Mouse (Mus musculus): ENCODE measurements around the gene Ccdc155. TPM values are rescaled to one million over a fixed set of nuclear protein-coding genes. Genes with fewer than 3 reads are reported as not detected.
A peak's percentile ranks its signal among the peaks of the same experiment; 100 is the strongest.

Ccdc155 gene
- total and polyA plus RNA-seq, 3 experiments: 0.14 to 0.30 TPM; not detected in 1

DNA sequence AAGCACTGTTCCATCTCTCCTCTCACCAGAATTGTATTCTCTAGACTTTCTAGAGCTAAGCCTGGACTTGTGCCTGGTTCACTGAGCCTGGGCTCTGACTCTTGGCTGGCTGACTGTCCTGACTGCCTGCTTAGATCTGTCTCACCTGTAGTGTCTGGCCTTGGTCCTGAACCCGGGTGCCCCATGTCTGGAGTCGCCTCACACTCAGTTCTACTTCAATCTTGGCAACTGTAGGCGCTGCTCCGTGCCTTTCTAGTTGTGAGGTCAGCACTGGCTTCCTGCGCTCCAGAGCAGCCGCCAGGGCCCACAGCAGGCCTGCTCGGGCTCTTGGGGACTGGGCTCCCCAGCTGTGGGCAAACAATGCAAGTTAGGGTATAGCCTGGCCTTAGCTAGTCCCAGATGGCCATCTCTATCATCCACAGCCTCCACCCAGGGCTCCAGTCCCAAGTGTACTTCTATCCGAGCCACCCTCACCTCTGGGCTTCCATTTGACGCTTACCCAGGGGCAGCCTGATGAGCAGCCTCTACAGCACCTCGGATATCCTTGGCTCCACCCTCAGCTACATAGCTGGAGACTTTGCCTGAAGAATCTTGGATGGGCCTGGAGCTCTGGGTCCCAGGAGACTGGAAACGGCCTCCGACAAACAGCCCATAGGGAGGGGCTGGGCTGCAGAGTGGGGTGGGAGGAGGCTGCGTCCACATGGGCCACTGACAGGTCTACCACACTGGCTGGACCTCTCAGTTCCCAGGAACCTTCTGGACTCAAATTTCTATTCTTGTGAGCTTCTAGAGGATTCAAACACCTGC, 60.1 kb downstream of the Ccdc155 start:
- DNase-seq: no peak

DNA sequence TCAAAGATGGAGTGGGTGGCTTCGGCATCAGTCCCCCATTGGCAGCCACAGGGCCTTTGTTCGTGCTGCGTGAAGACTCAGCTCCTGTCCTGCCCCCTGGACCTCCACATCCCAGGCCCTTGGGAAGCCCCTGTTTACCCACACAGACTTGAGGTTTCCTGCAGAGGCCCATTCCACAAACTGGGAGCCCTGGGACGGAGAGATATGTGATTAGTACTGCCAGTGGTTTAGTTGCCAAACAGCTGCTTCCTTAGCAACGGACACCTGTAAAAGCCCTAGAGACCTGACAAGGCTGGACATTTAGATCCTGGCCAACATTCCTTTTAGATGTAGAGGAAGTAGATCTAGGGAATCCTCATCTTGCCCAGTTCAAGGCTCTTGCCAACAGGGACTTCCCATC, 62.8 kb downstream of the Ccdc155 start:
- no peak for DNase-seq

DNA sequence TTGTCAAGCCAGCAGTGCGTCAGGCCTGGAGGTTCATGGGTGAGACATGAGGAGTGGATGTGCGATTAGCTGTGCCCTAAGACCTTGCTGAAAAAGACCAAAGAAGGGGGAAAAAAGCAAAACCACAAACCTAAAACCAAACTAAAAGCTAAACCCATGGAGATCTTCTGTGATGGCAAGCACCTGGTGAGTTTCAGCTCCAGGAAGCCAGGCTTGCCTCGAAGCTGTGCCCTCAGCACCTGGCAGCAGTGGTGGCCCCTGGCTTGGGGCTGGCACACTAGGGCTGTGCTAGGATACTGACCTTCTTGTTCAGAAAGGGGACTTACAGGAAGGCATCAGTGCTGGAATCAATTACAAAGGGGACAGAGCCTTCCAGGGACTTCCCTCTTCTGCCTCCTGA, 63.4 kb downstream of the Ccdc155 start:
- DNase-seq: no peak

DNA sequence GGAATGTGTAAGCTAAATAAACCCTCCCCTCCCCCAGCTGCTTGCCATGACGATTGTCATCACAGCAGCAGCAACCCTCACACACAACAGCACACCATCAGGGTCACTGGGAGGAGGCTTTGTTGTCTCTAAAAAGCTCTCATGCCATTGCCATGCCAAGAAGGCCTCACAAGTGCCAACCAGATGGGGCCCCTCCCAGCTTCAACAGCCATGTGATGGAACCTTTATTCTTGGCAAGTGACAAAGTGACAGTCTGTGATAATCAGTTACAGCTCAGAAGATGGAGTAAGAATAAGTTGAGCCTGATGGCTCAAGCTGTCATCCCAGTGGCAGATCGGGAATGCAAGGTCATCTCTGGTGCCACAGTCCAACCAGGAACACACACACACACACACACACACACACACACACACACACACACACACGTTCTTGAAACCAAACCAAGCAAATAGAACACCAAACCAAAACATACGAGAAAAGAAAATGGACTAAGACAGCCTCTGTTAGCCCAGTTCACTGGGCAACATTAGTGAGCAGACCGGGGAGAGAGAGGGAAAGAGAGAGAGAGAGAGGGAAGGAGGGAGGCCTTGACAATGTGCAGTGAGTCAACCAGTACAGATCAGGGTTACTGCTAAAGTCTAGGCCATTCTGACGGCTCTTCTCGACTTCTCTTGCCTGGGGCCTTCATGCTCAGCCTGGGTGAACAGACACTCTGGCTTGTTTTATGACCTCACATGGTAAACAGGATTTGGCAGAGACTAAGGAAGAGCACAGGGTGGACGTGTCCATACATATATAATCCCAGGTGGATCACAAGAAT, 64.6 kb downstream of the Ccdc155 start:
- peak; percentile 78 for DNase-seq

DNA sequence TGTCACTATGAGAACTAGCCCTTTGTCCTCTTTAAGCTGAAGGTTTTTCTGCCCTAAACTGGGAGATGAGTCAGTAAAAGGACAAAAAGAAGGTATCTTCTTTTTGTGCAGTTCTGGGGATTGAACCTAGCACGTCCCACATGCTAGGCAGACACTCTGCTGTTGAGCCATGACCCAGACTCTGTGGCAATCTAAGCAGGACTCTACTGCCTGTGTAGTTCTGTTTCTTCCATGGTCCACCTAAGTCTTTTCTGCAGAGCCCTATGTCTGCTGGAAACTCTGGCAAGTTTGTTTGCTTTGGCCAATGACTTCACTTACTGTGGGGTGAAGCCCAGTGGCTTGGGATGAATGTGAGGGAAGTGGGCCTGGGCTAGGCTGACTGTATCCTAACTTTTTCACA, 66.3 kb downstream of the Ccdc155 start:
- no peak for DNase-seq

DNA sequence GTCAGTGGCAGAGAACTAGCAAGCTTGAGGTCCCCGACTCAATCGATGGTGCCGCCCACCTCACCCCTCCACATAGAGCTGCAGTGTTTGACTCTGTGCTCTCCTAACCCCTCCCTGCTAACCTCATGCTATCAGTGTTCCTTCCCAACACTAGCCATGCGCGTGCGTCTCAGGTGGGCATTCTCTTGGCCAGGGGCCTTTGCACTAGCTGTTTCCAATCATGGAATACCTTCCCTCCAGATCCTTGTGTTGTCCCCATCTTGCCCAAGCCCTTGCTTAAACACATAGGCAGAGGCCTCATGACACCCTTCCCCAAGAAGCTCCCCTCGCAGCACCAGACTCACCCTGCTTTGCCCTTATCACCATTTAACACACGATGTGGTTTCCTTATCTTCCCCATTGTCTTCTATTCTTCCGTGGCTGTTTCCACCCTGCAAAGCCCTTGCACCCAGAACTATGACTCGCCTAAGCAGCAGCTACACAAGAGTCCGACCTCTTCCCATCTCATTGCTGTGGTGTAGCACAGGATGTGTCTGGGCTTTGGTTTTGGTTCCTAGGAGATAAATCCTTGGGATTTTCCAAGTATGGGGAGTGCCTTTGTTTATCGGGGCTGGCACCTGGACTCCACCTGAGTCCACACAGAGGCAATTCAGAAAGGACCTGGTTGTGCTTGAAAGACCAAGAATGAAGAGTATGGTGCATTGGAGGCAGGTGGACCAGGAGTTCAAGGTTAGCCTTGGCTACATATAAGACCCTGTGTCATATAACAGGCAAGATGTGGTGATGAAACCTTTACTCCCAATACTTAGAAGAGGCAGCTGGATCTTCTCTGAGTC, 67.3 kb downstream of the Ccdc155 start:
- no peak for DNase-seq

DNA sequence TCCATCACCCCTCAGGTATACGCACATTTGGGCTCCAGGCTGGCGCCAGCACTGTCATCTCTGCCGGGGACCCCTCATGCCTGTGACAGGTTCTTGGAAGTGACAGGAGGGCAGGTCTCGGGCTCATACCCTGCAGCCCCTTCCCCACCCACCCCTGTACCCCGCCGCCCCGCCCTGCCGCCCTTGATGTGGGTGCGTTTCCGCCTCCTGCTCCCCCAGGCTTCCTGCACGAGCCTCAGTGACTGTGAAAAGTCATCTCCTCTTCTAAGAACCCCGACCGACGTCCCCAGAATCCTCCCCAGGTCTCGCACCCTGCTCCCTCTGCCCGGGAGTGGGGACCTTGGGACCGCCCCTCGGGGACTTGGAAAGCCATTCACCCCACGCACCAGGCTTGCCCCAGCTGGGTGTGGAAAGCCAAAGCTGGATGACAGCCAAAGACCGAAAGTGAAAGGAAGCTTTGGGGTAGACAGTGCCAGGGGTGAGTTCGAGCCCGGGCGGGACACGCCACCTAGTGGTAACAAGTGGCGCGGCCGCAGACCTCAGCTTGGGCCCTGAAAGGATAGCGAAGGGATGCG, 68.6 kb downstream of the Ccdc155 start, which contains the start of the genes Gm45713 and Flt3l:
Gene Gm45713 (minus strand): TSS at position 239 of the 575 bp plus-strand sequence.
Gene Flt3l (minus strand): TSS at position 440 of the 575 bp plus-strand sequence.
- peak; percentile 96 for DNase-seq

DNA sequence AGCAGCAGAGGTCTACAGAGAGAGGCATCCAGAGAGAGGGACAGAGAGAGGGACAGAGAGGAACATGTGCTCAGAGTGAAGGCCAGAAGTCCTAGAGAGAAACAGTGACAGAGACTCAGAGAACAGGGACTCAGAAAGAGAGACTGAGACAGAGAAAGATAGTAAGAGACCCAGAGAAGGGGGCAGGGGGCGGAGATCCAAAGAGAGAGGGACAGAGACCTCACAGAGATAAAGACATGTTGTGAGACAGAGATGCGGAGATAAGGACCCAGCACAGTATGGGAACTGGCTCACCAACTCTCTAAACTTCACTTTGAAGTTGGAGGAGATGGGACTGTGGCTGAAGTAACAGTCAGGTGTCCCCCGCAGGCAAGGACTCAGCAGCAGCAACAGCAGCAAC, 69.3 kb downstream of the Ccdc155 start:
- no peak for DNase-seq

DNA sequence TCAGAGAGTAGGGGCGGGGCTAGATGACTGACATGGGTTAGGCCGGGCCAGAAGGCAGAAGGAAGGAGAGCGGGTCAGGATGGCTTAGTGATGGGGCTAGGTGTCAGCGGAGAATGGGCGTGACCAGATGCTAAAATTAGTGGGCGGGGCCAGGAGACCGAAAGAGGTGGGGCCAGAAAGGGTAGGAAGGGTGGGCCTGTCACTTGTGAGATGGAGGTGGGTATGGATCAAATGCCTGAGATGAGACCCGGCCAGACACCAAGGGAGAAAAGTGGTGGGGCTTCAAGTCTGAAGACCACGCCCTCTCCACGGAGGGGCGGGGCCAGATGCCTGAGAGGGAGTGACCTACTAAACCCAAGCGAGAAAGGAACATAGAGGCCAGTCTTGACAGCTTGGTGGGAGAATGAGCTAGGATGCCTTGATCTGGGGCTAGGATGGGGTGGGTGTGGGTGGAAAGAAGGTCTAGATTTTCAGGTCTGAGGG, 70.1 kb downstream of the Ccdc155 start:
- no peak for DNase-seq

Small RNA genes lying within 50 kb of the gene (microRNA-seq; reads per million reads assigned to microRNA genes)
- 0 reads per million in 2 experiments for gene Mir7055

Other genes with a start within 250 kb of the Ccdc155 start
Only the 30 nearest of the 35 such genes appear.
- gene Irf3, start 207.2 kb downstream of the Ccdc155 start, total RNA-seq (2021): 100 to 1,000 TPM; 105 to 130 TPM
- gene Irf3, start 207.2 kb downstream of the Ccdc155 start, polyA plus RNA-seq (2012; rRNA removed): 93.3 and 98.1 TPM in 2 replicates
- 10 to 100 TPM; 20.1 to 20.3 TPM for gene Bcl2l12, start 206.2 kb downstream of the Ccdc155 start, total RNA-seq (2021)
- 40.4 and 50.3 TPM in 2 replicates for gene Bcl2l12, start 206.2 kb downstream of the Ccdc155 start, polyA plus RNA-seq (2012; rRNA removed)
- 10 to 100 TPM; 72.0 to 83.7 TPM for gene Scaf1, start 188.5 kb downstream of the Ccdc155 start, total RNA-seq (2021)
- 117 and 121 TPM in 2 replicates for gene Scaf1, start 188.5 kb downstream of the Ccdc155 start, polyA plus RNA-seq (2012; rRNA removed)
- gene Rras, start 186.9 kb downstream of the Ccdc155 start, total RNA-seq (2021): 100 to 1,000 TPM in 1 of 2 experiments, 10 to 100 TPM in 1; 93.7 to 118 TPM
- 161 and 176 TPM in 2 replicates for gene Rras, start 186.9 kb downstream of the Ccdc155 start, polyA plus RNA-seq (2012; rRNA removed)
- 10 to 100 TPM; 40.2 to 49.7 TPM for gene Prr12, start 152.0 kb downstream of the Ccdc155 start, total RNA-seq (2021)
- gene Prr12, start 152.0 kb downstream of the Ccdc155 start, polyA plus RNA-seq (2012; rRNA removed): 17.7 and 21.3 TPM in 2 replicates
- gene Nosip, start 142.5 kb downstream of the Ccdc155 start, total RNA-seq (2021): 10 to 100 TPM; 40.2 to 58.1 TPM
- 89.9 and 97.9 TPM in 2 replicates for gene Nosip, start 142.5 kb downstream of the Ccdc155 start, polyA plus RNA-seq (2012; rRNA removed)
- gene Prrg2, start 142.2 kb downstream of the Ccdc155 start, total RNA-seq (2021): 10 to 100 TPM; 20.9 to 21.9 TPM
- 70.3 and 85.2 TPM in 2 replicates for gene Prrg2, start 142.2 kb downstream of the Ccdc155 start, polyA plus RNA-seq (2012; rRNA removed)
- 10 to 100 TPM; 26.5 to 50.3 TPM for gene Rcn3, start 112.7 kb downstream of the Ccdc155 start, total RNA-seq (2021)
- 93.3 and 104 TPM in 2 replicates for gene Rcn3, start 112.7 kb downstream of the Ccdc155 start, polyA plus RNA-seq (2012; rRNA removed)
- 100 to 1,000 TPM in 1 of 2 experiments, 10 to 100 TPM in 1; 84.8 to 154 TPM for gene Fcgrt, start 101.0 kb downstream of the Ccdc155 start, total RNA-seq (2021)
- 186 and 187 TPM in 2 replicates for gene Fcgrt, start 101.0 kb downstream of the Ccdc155 start, polyA plus RNA-seq (2012; rRNA removed)
- gene Rps11, start 80.5 kb downstream of the Ccdc155 start, total RNA-seq (2021): 1,000 to 10,000 TPM; 1,290 to 1,478 TPM
- gene Rps11, start 80.5 kb downstream of the Ccdc155 start, polyA plus RNA-seq (2012; rRNA removed): 60.0 and 80.0 TPM in 2 replicates
- gene Rpl13a, start 76.1 kb downstream of the Ccdc155 start, total RNA-seq (2021): 1,000 to 10,000 TPM; 1,285 to 1,750 TPM
- 476 and 515 TPM in 2 replicates for gene Rpl13a, start 76.1 kb downstream of the Ccdc155 start, polyA plus RNA-seq (2012; rRNA removed)
- not detected for gene Gm45713, start 68.7 kb downstream of the Ccdc155 start, total RNA-seq (2021)
- 6.3 and 7.4 TPM in 2 replicates for gene Gm45713, start 68.7 kb downstream of the Ccdc155 start, polyA plus RNA-seq (2012; rRNA removed)
- gene Flt3l, start 68.5 kb downstream of the Ccdc155 start, total RNA-seq (2021): 10 to 100 TPM; 20.5 to 25.3 TPM
- 122 TPM in 2 replicates for gene Flt3l, start 68.5 kb downstream of the Ccdc155 start, polyA plus RNA-seq (2012; rRNA removed)
- 10 to 100 TPM; 52.2 to 69.2 TPM for gene Pih1d1, start 50.6 kb downstream of the Ccdc155 start, total RNA-seq (2021)
- gene Pih1d1, start 50.6 kb downstream of the Ccdc155 start, polyA plus RNA-seq (2012; rRNA removed): 46.1 and 50.8 TPM in 2 replicates
- gene Aldh16a1, start 50.3 kb downstream of the Ccdc155 start, total RNA-seq (2021): 10 to 100 TPM; 81.3 to 92.6 TPM
- gene Aldh16a1, start 50.3 kb downstream of the Ccdc155 start, polyA plus RNA-seq (2012; rRNA removed): 84.4 and 86.6 TPM in 2 replicates
- gene Slc17a7, start 40.9 kb downstream of the Ccdc155 start, total RNA-seq (2021): under 1 TPM; 0.14 to 0.35 TPM
- 0.10 and 0.11 TPM in 2 replicates for gene Slc17a7, start 40.9 kb downstream of the Ccdc155 start, polyA plus RNA-seq (2012; rRNA removed)
- not detected for gene Gfy, start 25.3 kb downstream of the Ccdc155 start, total RNA-seq (2021)
- gene Gfy, start 25.3 kb downstream of the Ccdc155 start, polyA plus RNA-seq (2012; rRNA removed): not detected in 2 replicates
- gene Pth2, start 23.9 kb downstream of the Ccdc155 start, total RNA-seq (2021): not detected
- not detected in 2 replicates for gene Pth2, start 23.9 kb downstream of the Ccdc155 start, polyA plus RNA-seq (2012; rRNA removed)
- gene Dkkl1, start 7.3 kb upstream of the Ccdc155 start, total RNA-seq (2021): not detected
- not detected in 2 replicates for gene Dkkl1, start 7.3 kb upstream of the Ccdc155 start, polyA plus RNA-seq (2012; rRNA removed)
- 1 to 10 TPM; 8.3 to 9.2 TPM for gene Tead2, start 10.9 kb upstream of the Ccdc155 start, total RNA-seq (2021)
- 12.4 and 12.6 TPM in 2 replicates for gene Tead2, start 10.9 kb upstream of the Ccdc155 start, polyA plus RNA-seq (2012; rRNA removed)
- 1 to 10 TPM; 2.9 to 5.2 TPM for gene Cd37, start 34.2 kb upstream of the Ccdc155 start, total RNA-seq (2021)
- gene Cd37, start 34.2 kb upstream of the Ccdc155 start, polyA plus RNA-seq (2012; rRNA removed): 10.9 and 14.3 TPM in 2 replicates
- not detected for gene Slc6a16, start 36.2 kb upstream of the Ccdc155 start, total RNA-seq (2021)
- 0.04 TPM in 1 of 2 replicates, not detected in the other for gene Slc6a16, start 36.2 kb upstream of the Ccdc155 start, polyA plus RNA-seq (2012; rRNA removed)
- not detected for gene Slc6a21, start 72.6 kb upstream of the Ccdc155 start, total RNA-seq (2021)
- not detected in 2 replicates for gene Slc6a21, start 72.6 kb upstream of the Ccdc155 start, polyA plus RNA-seq (2012; rRNA removed)
- 1 to 10 TPM; 5.2 to 9.4 TPM for gene Trpm4, start 128.9 kb upstream of the Ccdc155 start, total RNA-seq (2021)
- 8.8 and 11.2 TPM in 2 replicates for gene Trpm4, start 128.9 kb upstream of the Ccdc155 start, polyA plus RNA-seq (2012; rRNA removed)
- under 1 TPM in 1 of 2 experiments, not detected in 1; 0.23 TPM for gene Hrc, start 130.4 kb upstream of the Ccdc155 start, total RNA-seq (2021)
- gene Hrc, start 130.4 kb upstream of the Ccdc155 start, polyA plus RNA-seq (2012; rRNA removed): 0.18 TPM in 1 of 2 replicates, not detected in the other
- 1 to 10 TPM; 1.1 to 2.8 TPM for gene Ppfia3, start 162.1 kb upstream of the Ccdc155 start, total RNA-seq (2021)
- 4.3 and 4.7 TPM in 2 replicates for gene Ppfia3, start 162.1 kb upstream of the Ccdc155 start, polyA plus RNA-seq (2012; rRNA removed)
- 1 to 10 TPM; 2.4 to 3.8 TPM for gene Lin7b, start 165.7 kb upstream of the Ccdc155 start, total RNA-seq (2021)
- 5.7 and 10.3 TPM in 2 replicates for gene Lin7b, start 165.7 kb upstream of the Ccdc155 start, polyA plus RNA-seq (2012; rRNA removed)
- 100 to 1,000 TPM; 219 to 278 TPM for gene Snrnp70, start 190.8 kb upstream of the Ccdc155 start, total RNA-seq (2021)
- 230 and 236 TPM in 2 replicates for gene Snrnp70, start 190.8 kb upstream of the Ccdc155 start, polyA plus RNA-seq (2012; rRNA removed)
- not detected for gene Kcna7, start 200.8 kb upstream of the Ccdc155 start, total RNA-seq (2021)
- gene Kcna7, start 200.8 kb upstream of the Ccdc155 start, polyA plus RNA-seq (2012; rRNA removed): not detected in 2 replicates
- gene Ntf5, start 208.8 kb upstream of the Ccdc155 start, total RNA-seq (2021): not detected
- not detected in 2 replicates for gene Ntf5, start 208.8 kb upstream of the Ccdc155 start, polyA plus RNA-seq (2012; rRNA removed)